Mouse (Mus musculus) embryonic facial prominence, embryonic 15.5 days (tissue): ENCODE measurements at regions not wholly inside any gene's neighbourhood (a gene's known extent, or its start where the extent isn't known, plus 50 kb on each side); places are given as distances from the start of the nearest gene placed in this dataset.

Experiments
- ATAC-seq: fragments of 200-750 bp; cut with Nextera tagmentation; 2 replicates; pipeline ENCODE4 v1.8.0; 2017; ENCODE audit warnings: low read depth, moderate TSS enrichment; ENCODE audit not compliant: insufficient number of reproducible peaks, low FRiP score, low TSS enrichment
- H3K27ac ChIP-seq: fragments of 300-500 bp; sonication (generic); replicated peaks from 2 replicates; pipeline ENCODE4 v1.5.1; 2015; ENCODE audit warnings: mild to moderate bottlenecking, inconsistent platforms
- H3K27me3 ChIP-seq: fragments of 300-500 bp; sonication (generic); 2 replicates; pipeline ENCODE4 v1.6.1; 2015; ENCODE audit warnings: inconsistent platforms
- H3K36me3 ChIP-seq: fragments of 300-500 bp; sonication (generic); 2 replicates; pipeline ENCODE4 v1.6.1; 2015; ENCODE audit warnings: mild to moderate bottlenecking, inconsistent platforms
- H3K4me1 ChIP-seq: fragments of 300-500 bp; sonication (generic); 2 replicates; pipeline ENCODE4 v1.6.1; 2015; ENCODE audit warnings: inconsistent platforms
- H3K4me2 ChIP-seq: fragments of 300-500 bp; sonication (generic); replicated peaks from 2 replicates; pipeline ENCODE4 v1.6.1; 2015; ENCODE audit warnings: mild to moderate bottlenecking, inconsistent platforms
- H3K4me3 ChIP-seq: fragments of 300-500 bp; sonication (generic); replicated peaks from 2 replicates; pipeline ENCODE4 v1.5.1; 2015; ENCODE audit warnings: mild to moderate bottlenecking, inconsistent platforms
- H3K9ac ChIP-seq: fragments of 300-500 bp; sonication (generic); 2 replicates; pipeline ENCODE4 v1.6.1; 2015; ENCODE audit warnings: inconsistent platforms
- H3K9me3 ChIP-seq: fragments of 300-500 bp; sonication (generic); replicated peaks from 2 replicates; pipeline ENCODE4 v1.6.1; 2016; ENCODE audit warnings: inconsistent platforms
- WGBS: fragments of 180-500 bp; shearing (Covaris S2); methylation state at CpG from one replicate; pipeline ENCODE4 v1.1.7; 2015; 5-methylcytosine and 5-hydroxymethylcytosine counted together

GRCm38 (mm10) chr1:41274573-41275270, 469.3 kb downstream of the Tmem182 start:
- Histone ChIP-seq H3K9ac (no peak overlapping the region), H3K36me3 (no peaks in the 10 kb centered on the region), H3K27ac (no peak overlapping the region), H3K9me3 (no peaks in the 10 kb centered on the region), H3K4me2 (peak overlapping the region; percentile 32), H3K4me3 (no peak overlapping the region), H3K4me1 (peaks cover 8% of the 10 kb centered on the region), H3K27me3 (no peaks in the 10 kb centered on the region; the same call in 1 of the 2 replicates)
- ATAC-seq, result no peak
- WGBS, result 14% methylated on average over 10 of the region's 10 CpGs

- Histone ChIP-seq H3K4me3 (no peak overlapping the region), H3K4me1 (peaks cover 8% of the 10 kb centered on the region)
Measured at GRCm38 (mm10) chr1:41275271-41275624, 469.8 kb downstream of the Tmem182 start.

GRCm38 (mm10) chr1:41275642-41276041, 470.2 kb downstream of the Tmem182 start:
- H3K4me3 ChIP-seq, result no peak overlapping the region
- H3K9me3 ChIP-seq, result no peaks in the 10 kb centered on the region
- H3K27me3 ChIP-seq, result no peaks in the 10 kb centered on the region; the same call in 1 of the 2 replicates
- WGBS, result 16% methylated on average over 6 of the region's 6 CpGs
- H3K36me3 ChIP-seq, result no peaks in the 10 kb centered on the region
- no peak for ATAC-seq
- no peak overlapping the region for H3K27ac ChIP-seq
- H3K4me1 ChIP-seq, result peaks cover 8% of the 10 kb centered on the region
- H3K9ac ChIP-seq, result no peak overlapping the region
- H3K4me2 ChIP-seq, result peak overlapping the region; percentile 32; the same call in 1 of the 2 replicates

More at GRCm38 (mm10) chr1:41275271-41275624, 469.8 kb downstream of the Tmem182 start:
- Histone ChIP-seq H3K9ac (no peak overlapping the region), H3K9me3 (no peaks in the 10 kb centered on the region), H3K27me3 (no peaks in the 10 kb centered on the region; the same call in 1 of the 2 replicates), H3K4me2 (peak overlapping the region; percentile 32), H3K27ac (no peak overlapping the region), H3K36me3 (no peaks in the 10 kb centered on the region)
- ATAC-seq, result no peak
- 4% methylated on average over 8 of the region's 8 CpGs for WGBS

- Histone ChIP-seq H3K36me3 (no peaks in the 10 kb centered on the region), H3K9ac (no peak overlapping the region), H3K4me3 (no peak overlapping the region), H3K4me1 (peaks cover 8% of the 10 kb centered on the region), H3K9me3 (no peaks in the 10 kb centered on the region), H3K27ac (no peak overlapping the region), H3K27me3 (no peaks in the 10 kb centered on the region; the same call in 1 of the 2 replicates), H3K4me2 (no peak overlapping the region)
- 30% methylated on average over 6 of the region's 6 CpGs for WGBS
- ATAC-seq, result no peak
Measured at GRCm38 (mm10) chr1:41276303-41276702, 470.9 kb downstream of the Tmem182 start.

GRCm38 (mm10) chr1:41285221-41285620, 479.8 kb downstream of the Tmem182 start:
- WGBS, result 77% methylated on average over 9 of the region's 9 CpGs
- Histone ChIP-seq H3K4me3 (no peak overlapping the region), H3K27me3 (no peaks in the 10 kb centered on the region), H3K27ac (no peak overlapping the region), H3K36me3 (no peaks in the 10 kb centered on the region), H3K9ac (no peak overlapping the region), H3K4me2 (no peak overlapping the region), H3K9me3 (no peaks in the 10 kb centered on the region), H3K4me1 (no peaks in the 10 kb centered on the region)
- no peak for ATAC-seq

GRCm38 (mm10) chr1:41286221-41286620, 480.8 kb downstream of the Tmem182 start:
- Histone ChIP-seq H3K4me3 (no peak overlapping the region), H3K36me3 (no peaks in the 10 kb centered on the region), H3K27me3 (no peaks in the 10 kb centered on the region), H3K4me1 (no peaks in the 10 kb centered on the region), H3K27ac (no peak overlapping the region), H3K9ac (no peak overlapping the region), H3K4me2 (no peak overlapping the region), H3K9me3 (no peaks in the 10 kb centered on the region)
- WGBS, result 93% methylated on average over 9 of the region's 9 CpGs
- ATAC-seq, result no peak

GRCm38 (mm10) chr1:41326861-41327480, 521.6 kb downstream of the Tmem182 start:
- Histone ChIP-seq H3K4me2 (no peak overlapping the region), H3K36me3 (no peaks in the 10 kb centered on the region), H3K4me3 (no peak overlapping the region), H3K9ac (no peak overlapping the region), H3K4me1 (no peaks in the 10 kb centered on the region), H3K9me3 (no peaks in the 10 kb centered on the region), H3K27ac (no peak overlapping the region), H3K27me3 (no peaks in the 10 kb centered on the region)
- no peak for ATAC-seq
- WGBS, result 26% methylated on average over 3 of the region's 3 CpGs

- Histone ChIP-seq H3K27me3 (no peaks in the 10 kb centered on the region), H3K9me3 (no peaks in the 10 kb centered on the region), H3K4me3 (no peak overlapping the region), H3K27ac (no peak overlapping the region), H3K9ac (no peak overlapping the region), H3K36me3 (no peaks in the 10 kb centered on the region), H3K4me1 (no peaks in the 10 kb centered on the region), H3K4me2 (no peak overlapping the region)
- WGBS, result 40% methylated on average over 16 of the region's 16 CpGs
- no peak for ATAC-seq
Measured at GRCm38 (mm10) chr1:41349798-41350758, 544.7 kb downstream of the Tmem182 start.

GRCm38 (mm10) chr1:41359061-41359460, 553.7 kb downstream of the Tmem182 start:
- H3K27me3 ChIP-seq, result no peaks in the 10 kb centered on the region
- no peak for ATAC-seq
- H3K4me2 ChIP-seq, result no peak overlapping the region
- no peaks in the 10 kb centered on the region for H3K36me3 ChIP-seq
- no peaks in the 10 kb centered on the region for H3K4me1 ChIP-seq
- no peak overlapping the region for H3K4me3 ChIP-seq
- no peak overlapping the region for H3K9ac ChIP-seq
- no peaks in the 10 kb centered on the region for H3K9me3 ChIP-seq
- WGBS, result 11% methylated on average over 4 of the region's 4 CpGs
- no peak overlapping the region for H3K27ac ChIP-seq

- Histone ChIP-seq H3K27me3 (no peaks in the 10 kb centered on the region), H3K4me2 (no peak overlapping the region), H3K36me3 (no peaks in the 10 kb centered on the region), H3K4me1 (no peaks in the 10 kb centered on the region), H3K27ac (no peak overlapping the region), H3K9ac (no peak overlapping the region), H3K9me3 (no peaks in the 10 kb centered on the region), H3K4me3 (no peak overlapping the region)
- no peak for ATAC-seq
- WGBS, result 73% methylated on average over 3 of the region's 3 CpGs
Measured at GRCm38 (mm10) chr1:41361512-41361911, 556.1 kb downstream of the Tmem182 start.

- H3K9me3 ChIP-seq, result no peaks in the 10 kb centered on the region
- no peaks in the 10 kb centered on the region for H3K36me3 ChIP-seq
- no peaks in the 10 kb centered on the region for H3K4me1 ChIP-seq
- 75% methylated on average over 4 of the region's 4 CpGs for WGBS
- no peak overlapping the region for H3K27ac ChIP-seq
- H3K27me3 ChIP-seq, result no peaks in the 10 kb centered on the region
- no peak for ATAC-seq
- H3K4me3 ChIP-seq, result no peak overlapping the region
- no peak overlapping the region for H3K9ac ChIP-seq
- H3K4me2 ChIP-seq, result no peak overlapping the region
Measured at GRCm38 (mm10) chr1:41380013-41380412, 574.6 kb downstream of the Tmem182 start.
